9 mouse cellular contexts compared by ENCODE assay signal in the genomic region with DNA sequence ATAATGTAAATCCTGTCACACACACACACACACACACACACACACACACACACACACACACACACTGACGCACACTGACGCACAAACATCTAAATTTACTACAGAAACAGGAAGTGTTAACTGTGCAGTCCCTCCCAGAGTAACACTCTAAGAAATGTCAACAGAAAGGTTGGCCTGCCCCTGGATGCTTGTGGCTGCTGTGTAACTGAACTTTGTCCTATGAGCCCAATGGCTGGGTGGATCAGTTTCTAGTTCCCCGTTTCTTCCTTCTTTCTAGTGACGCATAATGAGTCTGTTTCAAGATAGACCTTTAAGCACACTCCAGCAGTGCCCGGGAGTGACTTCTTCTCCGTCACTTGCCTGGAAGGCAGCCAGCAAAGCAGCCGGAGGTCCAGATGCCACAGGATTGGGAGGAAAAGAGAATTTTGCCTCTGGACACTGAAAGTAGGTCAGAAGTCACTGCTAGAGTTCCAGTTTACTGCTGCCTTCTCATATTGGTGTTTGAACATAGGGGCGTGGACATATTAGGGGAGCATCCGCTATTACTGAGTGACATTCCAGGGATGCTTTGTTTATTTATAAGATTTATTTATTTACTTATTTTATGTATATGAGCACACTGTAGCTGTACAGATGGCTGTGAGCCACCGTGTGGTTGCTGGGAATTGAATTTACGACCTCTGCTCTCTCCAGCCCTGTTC. TPM values are rescaled to one million over a fixed set of nuclear protein-coding genes. Genes with fewer than 3 reads are reported as not detected.
A peak's percentile ranks its signal among the peaks of the same experiment; 100 is the strongest.
DNase-seq lines count a peak whose midpoint lies in the region; ATAC-seq lines count a peak whose summit lies in the region.
"Had no signal": no experiment of that assay in that cellular context is flagged by ENCODE, and none has a peak within 500 bp of the region (broad histone marks: within the 10 kb centered on the region; RNA-seq: fewer than 3 reads in every experiment).

No protein-coding gene starts in this region.

- H3K4me1 ChIP-seq in forebrain, embryonic 12.5 days: no peaks in the 10 kb centered on the region
- no peaks in the 10 kb centered on the region for H3K4me1 ChIP-seq in forebrain, embryonic 14.5 days (ENCODE audit: control insufficient read depth, insufficient read depth, low read length)

- H3K27me3 ChIP-seq in forebrain, embryonic 12.5 days: no peaks in the 10 kb centered on the region
- H3K27me3 ChIP-seq in forebrain, embryonic 14.5 days (replicated peaks; ENCODE audit: control insufficient read depth, insufficient read depth, low read length): no peaks in the 10 kb centered on the region

- no peaks in the 10 kb centered on the region for H3K36me3 ChIP-seq in forebrain, embryonic 12.5 days (replicated peaks)
- H3K36me3 ChIP-seq in forebrain, embryonic 14.5 days (ENCODE audit: control insufficient read depth, insufficient read depth, low read length): no peaks in the 10 kb centered on the region

- H3K9ac ChIP-seq in forebrain, embryonic 12.5 days: no peak overlapping the region
- no peak overlapping the region for H3K9ac ChIP-seq in forebrain, embryonic 14.5 days (ENCODE audit: low read length)

- H3K4me3 ChIP-seq in forebrain, embryonic 12.5 days (replicated peaks): no peak overlapping the region
- no peak overlapping the region for H3K4me3 ChIP-seq in forebrain, embryonic 14.5 days (ENCODE audit: low read depth, low read length)

- intact Hi-C loops in heart, postnatal 25 days (cut with DNase I): no loop called here

- WGBS in forebrain, embryonic 12.5 days: 81% methylated on average over 11 of the region's 11 CpGs
- WGBS in forebrain, embryonic 14.5 days: 77% methylated on average over 11 of the region's 11 CpGs

- 0 out of 2 replicates have a peak overlapping the region, but pooled peaks have one; percentile 6 for H3K27ac ChIP-seq in forebrain, embryonic 12.5 days
- H3K27ac ChIP-seq in forebrain, embryonic 14.5 days (ENCODE audit: low read depth, low read length): no peak overlapping the region

- no peak for ATAC-seq in forebrain, embryonic 12.5 days (ENCODE audit: low FRiP score)
- no peak for ATAC-seq in forebrain, embryonic 14.5 days
- peak; percentile 79 for ATAC-seq in common myeloid progenitor, adult 5-6 weeks (replicated peaks; ENCODE audit: low read depth, poor library complexity, severe bottlenecking)
- peak; percentile 76 for ATAC-seq in megakaryocyte progenitor cell, adult 5-6 weeks (replicated peaks; ENCODE audit: poor library complexity)

- no peak overlapping the region for H3K4me2 ChIP-seq in forebrain, embryonic 12.5 days
- no peak overlapping the region for H3K4me2 ChIP-seq in forebrain, embryonic 14.5 days (ENCODE audit: low read length)

- no peak for DNase-seq in forebrain, embryonic 14.5 days (ENCODE audit: low spot score)
- DNase-seq in NIH3T3 (ENCODE audit: low read depth): peak; percentile 80
- DNase-seq in heart, postnatal 25 days (ENCODE audit: low spot score): peak; percentile 77
- peak; percentile 87 to 92 for DNase-seq in kidney, postnatal 4 days
- peak; percentile 36 for DNase-seq in thymus, postnatal 25 days

- no peaks in the 10 kb centered on the region for H3K9me3 ChIP-seq in forebrain, embryonic 12.5 days
- H3K9me3 ChIP-seq in forebrain, embryonic 14.5 days (replicated peaks; ENCODE audit: control insufficient read depth, low read length): no peaks in the 10 kb centered on the region

RNA-seq across cellular contexts. Expression of a gene that starts 25.2 kb away (rescaled TPM):
- 2.3 and 3.7 TPM in 2 replicates for polyA plus RNA-seq in forebrain, embryonic 12.5 days (2016; fragmentation: Nextera tagmentation; extraction: Ambion mirVana)
- 2.8 and 3.1 TPM in 2 replicates for polyA plus RNA-seq in forebrain, embryonic 14.5 days (2014; fragmentation: Nextera tagmentation; extraction: Ambion mirVana)
- total RNA-seq in common myeloid progenitor, adult 5-6 weeks (2017): 21.1 and 28.0 TPM in 2 replicates
- 10 to 100 TPM; 20.5 to 22.7 TPM for total RNA-seq in heart, postnatal 25 days (2021)
- 22.8 and 28.2 TPM in 2 replicates for total RNA-seq in megakaryocyte progenitor cell, adult 5-6 weeks (2015)
- total RNA-seq in megakaryocyte progenitor cell, adult 5-6 weeks (2017): 16.7 and 21.2 TPM in 2 replicates

RNA-seq across cellular contexts. Expression of a gene that starts 42.3 kb away (rescaled TPM):
- 7.4 and 9.2 TPM in 2 replicates for polyA plus RNA-seq in forebrain, embryonic 12.5 days (2016; fragmentation: Nextera tagmentation; extraction: Ambion mirVana)
- 9.9 and 12.0 TPM in 2 replicates for polyA plus RNA-seq in forebrain, embryonic 14.5 days (2014; fragmentation: Nextera tagmentation; extraction: Ambion mirVana)
- 4.9 and 8.2 TPM in 2 replicates for total RNA-seq in common myeloid progenitor, adult 5-6 weeks (2017)
- 10 to 100 TPM in 1 of 2 experiments, 1 to 10 TPM in 1; 9.4 to 10.6 TPM for total RNA-seq in heart, postnatal 25 days (2021)
- total RNA-seq in megakaryocyte progenitor cell, adult 5-6 weeks (2015): 2.6 and 3.6 TPM in 2 replicates
- total RNA-seq in megakaryocyte progenitor cell, adult 5-6 weeks (2017): 4.6 and 6.2 TPM in 2 replicates

RNA-seq across cellular contexts. Expression of a gene that starts 49.3 kb away (rescaled TPM):
- polyA plus RNA-seq in forebrain, embryonic 12.5 days (2016; fragmentation: Nextera tagmentation; extraction: Ambion mirVana): not detected in 2 replicates
- polyA plus RNA-seq in forebrain, embryonic 14.5 days (2014; fragmentation: Nextera tagmentation; extraction: Ambion mirVana): not detected in 2 replicates
- not detected in 2 replicates for total RNA-seq in common myeloid progenitor, adult 5-6 weeks (2017)
- total RNA-seq in heart, postnatal 25 days (2021): not detected
- total RNA-seq in megakaryocyte progenitor cell, adult 5-6 weeks (2015): not detected in 2 replicates
- total RNA-seq in megakaryocyte progenitor cell, adult 5-6 weeks (2017): not detected in 2 replicates
- total RNA-seq: left cerebral cortex, postnatal 36 days had no signal

RNA-seq across cellular contexts. Expression of a gene that starts 54.3 kb away (rescaled TPM):
- 30.3 and 31.5 TPM in 2 replicates for polyA plus RNA-seq in forebrain, embryonic 12.5 days (2016; fragmentation: Nextera tagmentation; extraction: Ambion mirVana)
- polyA plus RNA-seq in forebrain, embryonic 14.5 days (2014; fragmentation: Nextera tagmentation; extraction: Ambion mirVana): 17.1 and 18.2 TPM in 2 replicates
- total RNA-seq in common myeloid progenitor, adult 5-6 weeks (2017): 13.0 and 15.9 TPM in 2 replicates
- 1 to 10 TPM; 4.6 to 4.9 TPM for total RNA-seq in heart, postnatal 25 days (2021)
- total RNA-seq in megakaryocyte progenitor cell, adult 5-6 weeks (2015): 7.6 and 10.1 TPM in 2 replicates
- total RNA-seq in megakaryocyte progenitor cell, adult 5-6 weeks (2017): 11.2 and 11.7 TPM in 2 replicates

RNA-seq across cellular contexts. Expression of a gene that starts 57.6 kb away (rescaled TPM):
- polyA plus RNA-seq in forebrain, embryonic 12.5 days (2016; fragmentation: Nextera tagmentation; extraction: Ambion mirVana): not detected in 2 replicates
- not detected in 2 replicates for polyA plus RNA-seq in forebrain, embryonic 14.5 days (2014; fragmentation: Nextera tagmentation; extraction: Ambion mirVana)
- not detected in 2 replicates for total RNA-seq in common myeloid progenitor, adult 5-6 weeks (2017)
- total RNA-seq in heart, postnatal 25 days (2021): not detected
- not detected in 2 replicates for total RNA-seq in megakaryocyte progenitor cell, adult 5-6 weeks (2015)
- not detected in 2 replicates for total RNA-seq in megakaryocyte progenitor cell, adult 5-6 weeks (2017)
- total RNA-seq: left cerebral cortex, postnatal 36 days had no signal

Comparison
In these comparisons a context has a peak if more than half of its experiments do, and no peak if none do; other contexts are left out.
1. ATAC-seq: peak in common myeloid progenitor, adult 5-6 weeks (single experiment) and megakaryocyte progenitor cell, adult 5-6 weeks (single experiment); none in forebrain, embryonic 12.5 days (single experiment) and forebrain, embryonic 14.5 days (single experiment).